Mouse (Mus musculus): ENCODE results near the gene Tubb2a. TPM values are rescaled to one million over a fixed set of nuclear protein-coding genes. Genes with fewer than 3 reads are reported as not detected.
"Not testable (repeated sequence)": the region's sequence is repeated elsewhere in the genome, so short reads cannot be mapped to it uniquely, and the experiment has no call there.

Gene Tubb2a
- polyA plus RNA-seq, 1 experiment from 2014 or later, result 68.2 TPM

DNA sequence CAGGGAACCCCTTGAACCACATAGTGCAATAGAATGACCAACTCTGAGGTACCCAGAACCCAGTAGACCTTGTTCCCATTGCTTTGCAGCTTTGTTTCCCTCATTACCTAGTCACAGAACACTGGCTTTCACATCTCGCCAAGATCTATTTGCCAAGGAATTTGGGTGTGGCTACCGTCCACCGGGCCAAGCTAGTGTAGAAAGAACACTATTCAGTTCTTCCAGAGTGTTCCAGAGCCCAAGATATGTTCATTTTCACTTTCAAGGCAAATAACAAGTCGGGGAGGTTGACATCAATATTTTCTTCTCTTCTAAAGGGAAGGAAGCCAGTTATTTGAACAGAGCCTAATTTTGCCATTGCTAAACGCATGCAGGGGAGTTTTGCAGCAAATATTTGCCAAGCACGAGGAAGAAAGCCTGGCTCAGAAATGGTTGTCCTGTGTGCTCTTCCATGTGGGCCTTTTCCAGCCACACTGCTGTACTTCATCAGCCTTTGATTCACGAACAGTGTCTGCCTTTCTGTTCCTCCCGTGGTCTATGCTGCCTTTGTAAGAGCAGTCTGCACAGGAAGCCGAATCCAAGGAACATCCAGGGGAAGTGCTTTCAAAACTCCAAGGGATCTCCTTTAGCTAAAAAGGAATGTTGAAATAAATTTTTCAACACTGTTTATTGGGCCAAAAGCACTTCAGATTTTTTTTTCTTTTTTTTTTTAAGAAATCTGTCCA is 6.4 kb upstream of the Tubb2a start:
- no peak for ATAC-seq (ENCODE audit: low read depth)
- Histone ChIP-seq H3K27ac (ENCODE audit: low read length) (no peak overlapping the region), H3K4me3 (ENCODE audit: low read depth, low read length) (no peak overlapping the region), H3K4me1 (ENCODE audit: control insufficient read depth, low read depth, low read length) (no peaks in the 10 kb centered on the region), H3K9me3 (replicated peaks; ENCODE audit: control insufficient read depth, low read length) (no peaks in the 10 kb centered on the region), H3K27me3 (ENCODE audit: control insufficient read depth, insufficient read depth, low read depth, low read length) (no peaks in the 10 kb centered on the region), H3K4me2 (ENCODE audit: low read depth, low read length) (no peak overlapping the region), H3K9ac (ENCODE audit: low read depth, low read length) (no peak overlapping the region), H3K36me3 (ENCODE audit: control insufficient read depth, insufficient read depth) (no peaks in the 10 kb centered on the region)
- WGBS (ENCODE audit: insufficient replicate concordance), result 55% methylated on average over 9 of the region's 9 CpGs

DNA sequence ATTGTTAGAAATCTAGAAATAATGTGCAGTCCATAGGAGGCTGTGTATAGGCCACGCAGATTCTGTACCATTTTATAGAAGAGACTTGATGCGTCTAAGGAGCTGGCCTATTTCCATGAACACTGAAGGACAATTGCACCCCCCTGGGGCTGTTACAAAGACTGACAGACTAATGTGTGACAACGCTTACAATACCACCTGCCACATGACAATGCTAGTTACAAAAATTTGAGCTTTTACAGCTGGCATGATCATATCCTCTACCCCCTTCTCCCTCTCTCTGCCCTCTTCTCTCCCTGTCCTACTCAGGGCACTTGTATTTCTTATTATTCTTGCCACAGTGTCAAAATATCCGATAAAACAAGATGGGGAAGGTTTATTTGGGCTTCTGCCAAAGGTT is 4.1 kb upstream of the Tubb2a start:
- no peak for ATAC-seq (ENCODE audit: low read depth)
- H3K27ac ChIP-seq (ENCODE audit: low read length), result no peak overlapping the region
- H3K9ac ChIP-seq (ENCODE audit: low read depth, low read length), result no peak overlapping the region
- 74% methylated on average over 4 of the region's 4 CpGs for WGBS (ENCODE audit: insufficient replicate concordance)
- H3K36me3 ChIP-seq (ENCODE audit: control insufficient read depth, insufficient read depth), result no peaks in the 10 kb centered on the region
- H3K27me3 ChIP-seq (ENCODE audit: control insufficient read depth, insufficient read depth, low read depth, low read length), result no peaks in the 10 kb centered on the region
- no peaks in the 10 kb centered on the region for H3K9me3 ChIP-seq (replicated peaks; ENCODE audit: control insufficient read depth, low read length)
- peaks cover 13% of the 10 kb centered on the region for H3K4me1 ChIP-seq (ENCODE audit: control insufficient read depth, low read depth, low read length)
- H3K4me2 ChIP-seq (ENCODE audit: low read depth, low read length), result no peak overlapping the region
- no peak overlapping the region for H3K4me3 ChIP-seq (ENCODE audit: low read depth, low read length)

DNA sequence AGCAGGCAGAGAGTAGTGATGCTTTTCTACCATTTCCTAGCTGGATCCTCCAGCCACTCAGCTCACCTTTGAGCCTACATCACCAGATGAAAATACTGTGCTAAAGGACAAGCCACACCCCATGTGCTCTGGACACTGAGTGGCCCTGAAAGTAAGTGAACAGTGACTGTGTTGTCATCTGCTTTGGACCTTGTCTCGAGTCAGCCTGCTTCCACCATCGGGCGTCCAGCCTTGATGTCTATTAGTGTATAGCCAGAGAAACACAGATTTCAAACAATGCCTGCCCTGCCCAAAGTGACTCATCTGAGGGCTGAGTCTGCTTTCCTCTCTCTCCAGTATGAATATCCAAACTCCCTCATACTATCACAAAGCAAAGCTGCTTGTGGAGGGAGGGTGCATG is 2.0 kb upstream of the Tubb2a start:
- H3K9ac ChIP-seq (ENCODE audit: low read depth, low read length), result no peak overlapping the region
- no peak for ATAC-seq (ENCODE audit: low read depth)
- H3K27ac ChIP-seq (ENCODE audit: low read length), result no peak overlapping the region
- WGBS (ENCODE audit: insufficient replicate concordance), result 58% methylated on average over 3 of the region's 3 CpGs
- no peak overlapping the region for H3K4me2 ChIP-seq (ENCODE audit: low read depth, low read length)
- peaks cover 19% of the 10 kb centered on the region for H3K4me1 ChIP-seq (ENCODE audit: control insufficient read depth, low read depth, low read length)
- H3K36me3 ChIP-seq (ENCODE audit: control insufficient read depth, insufficient read depth), result no peaks in the 10 kb centered on the region
- H3K9me3 ChIP-seq (replicated peaks; ENCODE audit: control insufficient read depth, low read length), result no peaks in the 10 kb centered on the region
- H3K4me3 ChIP-seq (ENCODE audit: low read depth, low read length), result no peak overlapping the region
- no peaks in the 10 kb centered on the region for H3K27me3 ChIP-seq (ENCODE audit: control insufficient read depth, insufficient read depth, low read depth, low read length)

DNA sequence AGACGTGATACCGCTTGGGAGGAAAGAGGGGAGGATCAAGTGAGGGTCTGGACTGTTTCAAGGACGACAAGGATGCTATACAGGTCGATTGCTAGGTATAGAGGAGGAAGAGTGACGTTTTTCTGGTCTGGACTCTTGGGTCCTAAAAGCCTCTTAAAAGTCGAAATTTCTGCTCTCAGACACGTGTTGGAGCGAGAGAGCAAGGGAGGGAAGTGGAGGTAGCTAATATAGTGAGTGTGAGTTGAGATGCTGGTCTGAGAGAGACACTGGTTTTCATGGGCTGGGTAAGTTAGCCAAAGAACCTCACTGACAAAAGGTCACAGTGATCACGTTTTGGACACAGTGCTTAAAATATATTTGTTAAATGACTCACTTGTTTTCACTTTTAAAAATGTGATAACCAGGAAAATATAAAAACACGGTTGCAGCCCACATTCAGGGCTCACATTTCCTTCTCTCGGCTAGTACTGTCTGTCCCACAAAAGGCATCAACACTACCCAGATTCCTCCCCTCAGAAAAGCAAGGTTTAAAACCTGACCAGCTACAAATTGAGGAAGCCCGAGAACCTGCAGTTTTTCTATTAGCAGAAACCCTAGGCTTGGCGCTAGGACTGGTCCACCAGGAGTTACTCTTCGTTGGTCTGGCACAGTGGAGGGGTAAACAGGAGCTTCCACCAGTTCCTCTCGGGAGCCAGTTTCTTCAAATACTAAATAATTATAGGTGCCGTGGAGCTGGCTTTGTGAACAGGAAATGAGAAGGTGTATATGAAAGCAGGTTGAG is 883 bp upstream of the Tubb2a start:
- peak overlapping the region; percentile 92 for H3K4me2 ChIP-seq (ENCODE audit: low read depth, low read length)
- ATAC-seq (ENCODE audit: low read depth), result no peak
- peak overlapping the region; percentile 78 for H3K4me3 ChIP-seq (ENCODE audit: low read depth, low read length)
- WGBS (ENCODE audit: insufficient replicate concordance), result 31% methylated on average over 16 of the region's 16 CpGs
- H3K27ac ChIP-seq (ENCODE audit: low read length), result no peak overlapping the region
- peak overlapping the region; percentile 83; the same call in 1 of the 2 replicates for H3K9ac ChIP-seq (ENCODE audit: low read depth, low read length)
- H3K4me1 ChIP-seq (ENCODE audit: control insufficient read depth, low read depth, low read length), result peaks cover 19% of the 10 kb centered on the region
- H3K36me3 ChIP-seq (ENCODE audit: control insufficient read depth, insufficient read depth), result no peaks in the 10 kb centered on the region
- no peaks in the 10 kb centered on the region for H3K27me3 ChIP-seq (ENCODE audit: control insufficient read depth, insufficient read depth, low read depth, low read length)
- H3K9me3 ChIP-seq (replicated peaks; ENCODE audit: control insufficient read depth, low read length), result no peaks in the 10 kb centered on the region

DNA sequence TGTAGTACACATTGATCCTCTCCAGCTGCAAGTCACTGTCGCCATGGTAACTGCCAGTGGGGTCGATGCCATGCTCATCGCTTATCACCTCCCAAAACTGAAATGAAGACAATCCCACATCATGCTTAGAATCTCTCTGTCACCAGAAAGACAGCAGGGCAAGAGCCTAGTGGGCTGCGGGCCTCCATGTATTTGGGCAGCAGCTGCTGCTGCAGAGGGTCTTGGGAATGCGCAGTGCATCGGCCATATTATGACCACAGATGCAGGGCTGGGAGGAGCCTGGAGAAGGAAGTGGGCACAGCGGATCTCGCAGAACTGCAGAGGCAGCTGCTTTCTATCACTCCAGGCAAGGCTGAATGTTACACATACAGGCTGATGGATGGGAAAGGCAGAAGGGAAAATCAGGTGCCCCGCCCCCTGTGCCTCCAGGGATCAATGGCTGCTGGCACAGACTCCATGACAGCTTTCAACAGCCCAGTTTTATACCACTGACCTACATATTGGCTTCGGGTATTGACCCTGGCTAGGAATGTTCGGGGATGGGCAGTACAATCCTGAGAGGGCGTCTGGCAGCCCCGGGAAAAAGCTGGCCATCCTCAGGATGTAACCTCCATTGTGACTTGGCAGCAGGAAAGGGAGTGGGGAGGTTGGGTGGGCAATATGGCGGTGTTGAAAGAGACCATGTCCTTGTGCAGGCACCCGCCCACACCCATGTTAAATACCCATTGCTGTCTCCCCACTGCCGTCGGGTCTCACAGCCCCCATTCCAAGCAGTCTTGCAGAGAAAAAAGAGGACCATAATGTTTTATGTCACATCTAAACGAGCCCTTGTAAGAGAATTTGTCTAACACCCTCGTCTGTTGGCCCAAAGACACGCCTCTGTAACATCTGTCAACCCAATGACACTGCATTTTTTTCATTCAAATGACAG is 981 bp downstream of the Tubb2a start:
- peak overlapping the region; percentile 78 for H3K4me3 ChIP-seq (ENCODE audit: low read depth, low read length)
- peak overlapping the region; percentile 70 for H3K27ac ChIP-seq (ENCODE audit: low read length)
- H3K27me3 ChIP-seq (ENCODE audit: control insufficient read depth, insufficient read depth, low read depth, low read length), result no peaks in the 10 kb centered on the region
- H3K9ac ChIP-seq (ENCODE audit: low read depth, low read length), result peak overlapping the region; percentile 83
- 39% methylated on average over 20 of the region's 20 CpGs for WGBS (ENCODE audit: insufficient replicate concordance)
- H3K4me1 ChIP-seq (ENCODE audit: control insufficient read depth, low read depth, low read length), result peaks cover 19% of the 10 kb centered on the region
- H3K4me2 ChIP-seq (ENCODE audit: low read depth, low read length), result peak overlapping the region; percentile 92
- no peaks in the 10 kb centered on the region for H3K36me3 ChIP-seq (ENCODE audit: control insufficient read depth, insufficient read depth)
- ATAC-seq (ENCODE audit: low read depth), result 0 out of 2 replicates have a peak, but pooled peaks have one; percentile 2
- no peaks in the 10 kb centered on the region for H3K9me3 ChIP-seq (replicated peaks; ENCODE audit: control insufficient read depth, low read length)

DNA sequence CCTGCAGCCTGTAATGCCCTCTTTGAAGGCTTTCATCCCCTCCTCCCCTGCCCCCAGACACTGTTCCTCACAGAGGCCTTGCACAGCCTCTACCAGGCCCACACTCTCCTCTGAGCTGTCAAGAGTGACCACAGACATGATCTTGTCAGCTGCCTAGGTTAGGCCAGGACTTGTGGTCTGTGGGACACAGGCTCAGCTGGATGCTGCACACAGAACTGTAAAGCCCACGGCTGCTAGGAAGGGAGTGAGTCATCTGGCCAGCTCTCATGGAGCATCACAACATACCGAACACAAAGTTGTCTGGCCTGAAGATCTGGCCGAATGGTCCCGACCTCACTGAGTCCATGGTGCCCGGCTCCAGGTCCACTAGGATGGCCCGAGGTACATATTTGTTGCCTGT is 1.9 kb downstream of the Tubb2a start:
- not testable (repeated sequence) for H3K9ac ChIP-seq (ENCODE audit: low read depth, low read length); H3K27me3 ChIP-seq (ENCODE audit: control insufficient read depth, insufficient read depth, low read depth, low read length); H3K36me3 ChIP-seq (ENCODE audit: control insufficient read depth, insufficient read depth); H3K4me2 ChIP-seq (ENCODE audit: low read depth, low read length); H3K4me3 ChIP-seq (ENCODE audit: low read depth, low read length); ATAC-seq (ENCODE audit: low read depth); H3K27ac ChIP-seq (ENCODE audit: low read length); H3K9me3 ChIP-seq (replicated peaks; ENCODE audit: control insufficient read depth, low read length)
- 71% methylated on average over 6 of the region's 6 CpGs for WGBS (ENCODE audit: insufficient replicate concordance)
- H3K4me1 ChIP-seq (ENCODE audit: control insufficient read depth, low read depth, low read length), result peaks cover 19% of the 10 kb centered on the region

GRCm38 (mm10) chr13:34074441-34074840 is 3.4 kb downstream of the Tubb2a start:
- not testable (repeated sequence) for ATAC-seq (ENCODE audit: low read depth); H3K27me3 ChIP-seq (ENCODE audit: control insufficient read depth, insufficient read depth, low read depth, low read length); H3K36me3 ChIP-seq (ENCODE audit: control insufficient read depth, insufficient read depth); H3K4me2 ChIP-seq (ENCODE audit: low read depth, low read length); H3K4me3 ChIP-seq (ENCODE audit: low read depth, low read length); H3K9me3 ChIP-seq (replicated peaks; ENCODE audit: control insufficient read depth, low read length); H3K27ac ChIP-seq (ENCODE audit: low read length); H3K9ac ChIP-seq (ENCODE audit: low read depth, low read length)
- H3K4me1 ChIP-seq (ENCODE audit: control insufficient read depth, low read depth, low read length), result peaks cover 22% of the 10 kb centered on the region
- 90% methylated on average over 9 of the region's 17 CpGs for WGBS (ENCODE audit: insufficient replicate concordance)

DNA sequence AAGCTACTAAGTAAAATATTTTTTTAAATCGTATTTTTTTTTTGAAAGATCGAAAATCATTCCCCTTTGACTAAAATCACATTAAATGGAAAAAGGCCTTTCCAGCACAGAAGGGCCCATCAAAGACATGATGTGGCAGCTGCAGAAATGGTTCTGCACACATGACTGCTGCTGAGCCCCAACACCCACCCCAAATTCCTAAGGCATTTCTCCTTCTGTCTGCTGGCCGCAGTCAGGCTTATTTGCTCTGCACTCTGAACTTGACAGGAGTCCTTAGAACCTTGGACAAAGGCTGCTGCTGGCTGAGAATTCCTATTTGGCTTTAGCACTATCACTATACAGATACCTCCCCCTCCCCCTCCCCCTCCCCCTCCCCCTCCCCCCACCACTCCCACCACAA is 5.0 kb downstream of the Tubb2a start:
- Histone ChIP-seq H3K4me3 (ENCODE audit: low read depth, low read length) (no peak overlapping the region), H3K27me3 (ENCODE audit: control insufficient read depth, insufficient read depth, low read depth, low read length) (no peaks in the 10 kb centered on the region), H3K4me2 (ENCODE audit: low read depth, low read length) (no peak overlapping the region), H3K36me3 (ENCODE audit: control insufficient read depth, insufficient read depth) (no peaks in the 10 kb centered on the region), H3K9ac (ENCODE audit: low read depth, low read length) (no peak overlapping the region), H3K4me1 (ENCODE audit: control insufficient read depth, low read depth, low read length) (peaks cover 12% of the 10 kb centered on the region), H3K9me3 (replicated peaks; ENCODE audit: control insufficient read depth, low read length) (no peaks in the 10 kb centered on the region), H3K27ac (ENCODE audit: low read length) (no peak overlapping the region)
- no peak for ATAC-seq (ENCODE audit: low read depth)
- 74% methylated on average over 3 of the region's 3 CpGs for WGBS (ENCODE audit: insufficient replicate concordance)

Data from liver, embryonic 16.5 days (tissue).